Mouse (Mus musculus) kidney, postnatal 4 days (tissue): ENCODE results near the gene Apc2.
"Not testable (repeated sequence)": the region's sequence is repeated elsewhere in the genome, so short reads cannot be mapped to it uniquely, and the experiment has no call there.

Experiments
- DNase-seq, 2 experiments: peaks; one replicate each; pipeline ENCODE4 v3.0.0; 2021; ENCODE audit warnings: mixed read lengths in 2 of 2

Gene Apc2

GRCm38 (mm10) chr10:80344131-80344661 lies 48.4 kb downstream of the Apc2 start:
- no peak for DNase-seq

- peak; percentile 41 to 55 for DNase-seq
Observed at GRCm38 (mm10) chr10:80345122-80345521, 49.3 kb downstream of the Apc2 start.

GRCm38 (mm10) chr10:80345929-80346328 lies 50.2 kb downstream of the Apc2 start:
- not testable (repeated sequence) for DNase-seq

- DNase-seq = peak in 1 of 2 experiments; percentile 29
Observed at GRCm38 (mm10) chr10:80347514-80347967, 51.8 kb downstream of the Apc2 start.

GRCm38 (mm10) chr10:80348244-80348781 lies 52.5 kb downstream of the Apc2 start, which contains the start of gene Adamtsl5:
Adamtsl5 (minus strand) TSS chr10:80348412.
- peak; percentile 56 to 72 for DNase-seq

GRCm38 (mm10) chr10:80348981-80349380 lies 53.2 kb downstream of the Apc2 start:
- peak; percentile 39 to 53 for DNase-seq

- peak; percentile 95 to 97 for DNase-seq
Observed at GRCm38 (mm10) chr10:80350292-80350691, 54.5 kb downstream of the Apc2 start.

GRCm38 (mm10) chr10:80351896-80352295 lies 56.1 kb downstream of the Apc2 start:
- peak; percentile 41 to 65 for DNase-seq

- DNase-seq = no peak
Observed at GRCm38 (mm10) chr10:80352727-80353126, 57.0 kb downstream of the Apc2 start.

GRCm38 (mm10) chr10:80355431-80355830 lies 59.7 kb downstream of the Apc2 start:
- no peak for DNase-seq

- peak in 1 of 2 experiments; percentile 51 for DNase-seq
Observed at GRCm38 (mm10) chr10:80356001-80356682, 60.4 kb downstream of the Apc2 start, which contains the start of gene Plk5. Plk5 (plus strand) TSS chr10:80356459.

- no peak for DNase-seq
Observed at GRCm38 (mm10) chr10:80356737-80357136, 61.0 kb downstream of the Apc2 start.

GRCm38 (mm10) chr10:80357336-80357735 lies 61.6 kb downstream of the Apc2 start:
- DNase-seq = no peak

GRCm38 (mm10) chr10:80357994-80358639 lies 62.3 kb downstream of the Apc2 start:
- DNase-seq = peak; percentile 73 to 77

GRCm38 (mm10) chr10:80363734-80364133 lies 68.0 kb downstream of the Apc2 start:
- no peak for DNase-seq

GRCm38 (mm10) chr10:80365736-80366135 lies 70.0 kb downstream of the Apc2 start:
- no peak for DNase-seq
